ENCODE assay signal across 9 mouse cellular contexts in genomic region chr1:97580270-97580669, GRCm38 (mm10).
DNase-seq lines count a peak whose midpoint lies in the region; ATAC-seq and TF ChIP-seq lines count a peak whose summit lies in the region.
"Had no signal": no experiment of that assay in that cellular context is flagged by ENCODE, and none has a peak within 500 bp of the region (broad histone marks: within the 10 kb centered on the region; RNA-seq: fewer than 3 reads in every experiment).

No protein-coding gene starts in this region.

- ATAC-seq in liver, postnatal 0 days: 0 out of 2 replicates have a peak, but pooled peaks have one; percentile 44
- ATAC-seq in common myeloid progenitor, adult 5-6 weeks (replicated peaks; ENCODE audit: low read depth, poor library complexity, severe bottlenecking): peak; percentile 100
- ATAC-seq in monocyte, adult 5-6 weeks (replicated peaks; ENCODE audit: insufficient number of reproducible peaks, low FRiP score, low TSS enrichment, poor library complexity, severe bottlenecking): peak; percentile 96

- no peak overlapping the region for H3K27ac ChIP-seq in liver, postnatal 0 days (ENCODE audit: low read depth)

- TF ChIP-seq CTCF in liver, postnatal 0 days (IDR thresholded peaks at IDR 0.05; ENCODE audit: low read depth): no peak

- peak; percentile 14 for DNase-seq in liver, postnatal 0 days
- DNase-seq in liver: no peak
- DNase-seq in thymus, postnatal 0 days (ENCODE audit: low spot score): peak; percentile 97
- DNase-seq in adrenal gland, adult 2 months: no peak
- DNase-seq in cerebellum, postnatal 14 days: no peak
- DNase-seq in left cerebral cortex, postnatal 14 days (ENCODE audit: low spot score in 2 of 2): no peak
- DNase-seq: cerebellum, adult 9-10 months had no signal

- no peaks in the 10 kb centered on the region for H3K9me3 ChIP-seq in liver, postnatal 0 days (ENCODE audit: low read length)

- no peak for TF ChIP-seq EP300 in liver, postnatal 0 days (IDR thresholded peaks at IDR 0.05; ENCODE audit: low read depth)

- WGBS in liver, postnatal 0 days (ENCODE audit: insufficient replicate concordance): 32% methylated on average over 3 of the region's 3 CpGs

- H3K4me1 ChIP-seq in liver, postnatal 0 days (ENCODE audit: insufficient read depth): no peaks in the 10 kb centered on the region

- no peak overlapping the region for H3K9ac ChIP-seq in liver, postnatal 0 days (replicated peaks)

- H3K4me3 ChIP-seq in liver, postnatal 0 days (ENCODE audit: low read depth, low read length): no peak overlapping the region

- H3K27me3 ChIP-seq in liver, postnatal 0 days (ENCODE audit: insufficient read depth, low read length): no peaks in the 10 kb centered on the region

- no peaks in the 10 kb centered on the region for H3K36me3 ChIP-seq in liver, postnatal 0 days (replicated peaks; ENCODE audit: insufficient read depth, low read length)

- H3K4me2 ChIP-seq in liver, postnatal 0 days (ENCODE audit: low read depth, low read length): no peak overlapping the region

- intact Hi-C loops in left cerebral cortex, postnatal 14 days (cut with DNase I): no loop called here

Comparison
In these comparisons a context has a peak if more than half of its experiments do, and no peak if none do; other contexts are left out.
1. DNase-seq: peak in liver, postnatal 0 days (single experiment) and thymus, postnatal 0 days (single experiment); none in liver (single experiment), adrenal gland, adult 2 months (single experiment), cerebellum, postnatal 14 days (0 of 2) and left cerebral cortex, postnatal 14 days (0 of 2).
2. ATAC-seq: peak in every context shown above with its lines; median percentile 100 in common myeloid progenitor, adult 5-6 weeks; 96 in monocyte, adult 5-6 weeks; 44 in liver, postnatal 0 days.